Mouse (Mus musculus) myocyte (in vitro differentiated cells): ENCODE data around the gene Acnat1. TPM values are rescaled to one million over a fixed set of nuclear protein-coding genes. Genes with fewer than 3 reads are reported as not detected.
"Not testable (repeated sequence)": the region's sequence is repeated elsewhere in the genome, so short reads cannot be mapped to it uniquely, and the experiment has no call there.

ENCODE experiments used
- H3K27me3 ChIP-seq: one replicate; pipeline ENCODE4 v1.6.1; 2011; ENCODE audit not compliant: control insufficient read depth, insufficient read depth, insufficient read length
- H3K36me3 ChIP-seq: one replicate; pipeline ENCODE4 v1.6.1; 2011; ENCODE audit not compliant: control insufficient read depth, insufficient read depth
- H3K4me2 ChIP-seq: one replicate; pipeline ENCODE4 v1.6.1; 2011; ENCODE audit warnings: low read depth, control low read depth
- H3K4me3 ChIP-seq: one replicate; pipeline ENCODE4 v1.5.1; 2011; ENCODE audit warnings: mild to moderate bottlenecking, control low read depth, moderate library complexity
- H3K79me2 ChIP-seq: one replicate; pipeline ENCODE4 v1.6.1; 2011; ENCODE audit not compliant: control insufficient read depth, insufficient read depth
- H3ac ChIP-seq: one replicate; pipeline ENCODE4 v1.6.1; 2011; ENCODE audit not compliant: control insufficient read depth, insufficient read length
- CEBPB ChIP-seq: IDR thresholded peaks from 2 replicates; pipeline ENCODE4 v1.6.1; 2011; ENCODE audit warnings: mild to moderate bottlenecking, moderate library complexity; ENCODE audit not compliant: poor library complexity, insufficient read depth, severe bottlenecking
- E2F4 ChIP-seq: IDR thresholded peaks from one replicate; pipeline ENCODE4 v1.6.1; 2011; ENCODE audit warnings: mild to moderate bottlenecking, control low read depth, moderate library complexity; ENCODE audit not compliant: insufficient read depth
- MAX ChIP-seq: IDR thresholded peaks from one replicate; pipeline ENCODE4 v1.6.1; 2011; ENCODE audit warnings: low read depth, mild to moderate bottlenecking, control low read depth
- MYOD1 ChIP-seq, 3 experiments: IDR thresholded peaks; one replicate each; pipeline ENCODE4 v1.6.1; 2011; ENCODE audit warnings: control low read depth in 2 of 3, low read depth in 2 of 3, mild to moderate bottlenecking in 2 of 3, moderate library complexity in 1 of 3; ENCODE audit not compliant: insufficient read length in 2 of 3, control insufficient read depth in 1 of 3
- MYOG ChIP-seq, 3 experiments: IDR thresholded peaks; one replicate each; pipeline ENCODE4 v1.6.1; 2011; ENCODE audit warnings: control low read depth in 2 of 3, low read depth in 2 of 3, mild to moderate bottlenecking in 2 of 3; ENCODE audit not compliant: insufficient read length in 2 of 3, control insufficient read depth in 1 of 3, insufficient read depth in 1 of 3
- POLR2A ChIP-seq: IDR thresholded peaks from one replicate; pipeline ENCODE4 v1.6.1; 2011; ENCODE audit warnings: low read depth, mild to moderate bottlenecking, control low read depth, moderate library complexity; ENCODE audit not compliant: insufficient read length
- POLR2AphosphoS2 ChIP-seq: IDR thresholded peaks from one replicate; pipeline ENCODE4 v1.6.1; 2011; ENCODE audit warnings: low read depth, control low read depth; ENCODE audit not compliant: insufficient read length
- REST ChIP-seq: IDR thresholded peaks from one replicate; pipeline ENCODE4 v1.6.1; 2011; ENCODE audit warnings: mild to moderate bottlenecking, control low read depth, moderate library complexity; ENCODE audit not compliant: insufficient read depth, insufficient read length
- SRF ChIP-seq: IDR thresholded peaks from one replicate; pipeline ENCODE4 v1.6.1; 2011; ENCODE audit warnings: low read depth; ENCODE audit not compliant: control insufficient read depth, insufficient read length
- TCF12 ChIP-seq: IDR thresholded peaks from one replicate; pipeline ENCODE4 v1.6.1; 2011; ENCODE audit warnings: mild to moderate bottlenecking, control low read depth; ENCODE audit not compliant: poor library complexity, insufficient read depth, severe bottlenecking
- TCF3 ChIP-seq: IDR thresholded peaks from one replicate; pipeline ENCODE4 v1.6.1; 2011; ENCODE audit warnings: low read depth, control low read depth; ENCODE audit not compliant: insufficient read length
- USF1 ChIP-seq: IDR thresholded peaks from one replicate; pipeline ENCODE4 v1.6.1; 2011; ENCODE audit warnings: low read depth, mild to moderate bottlenecking, control low read depth, moderate library complexity
- polyA plus RNA-seq: library from polyadenylated mRNA; unstranded; fragments of >200 nt; fragmentation: generic; extraction: Trizol; gene quantifications from one replicate; pipeline ENCODE4 v1.2.1, GENCODE M21; 2012; ENCODE audit warnings: missing spikeins

Acnat1 gene
- polyA plus RNA-seq, 1 experiment, result not detected

- Histone ChIP-seq H3K27me3 (no peaks in the 10 kb centered on the region), H3K4me2 (no peak overlapping the region), H3K79me2 (no peaks in the 10 kb centered on the region), H3K36me3 (no peaks in the 10 kb centered on the region), H3K4me3 (no peak overlapping the region), H3ac (no peak overlapping the region)
- no peak for TF ChIP-seq TCF3
These were observed 11.7 kb upstream of the Acnat1 start for GRCm38 (mm10) chr4:49485442-49485841.

DNA sequence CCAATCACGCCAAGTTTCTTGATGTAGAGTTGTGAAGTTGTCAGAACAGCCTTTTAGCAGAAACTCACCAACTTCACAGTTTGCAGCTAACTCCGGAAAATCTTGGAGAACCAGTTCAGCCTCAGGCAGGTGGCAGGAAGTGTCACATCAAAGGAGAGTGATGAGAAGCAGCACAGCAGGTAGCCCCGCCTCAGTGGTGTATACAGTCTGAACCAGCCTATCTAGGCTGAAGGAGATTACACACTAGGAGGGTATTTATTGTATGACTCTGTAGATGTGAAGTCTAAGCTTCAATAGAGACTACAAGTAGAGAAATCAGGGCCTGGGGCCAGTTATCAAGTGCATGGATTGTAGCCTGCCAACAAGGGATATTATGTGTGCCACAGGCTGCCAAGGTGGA, 7.2 kb upstream of the Acnat1 start:
- Histone ChIP-seq H3K4me3 (no peak overlapping the region), H3K27me3 (no peaks in the 10 kb centered on the region), H3K36me3 (no peaks in the 10 kb centered on the region), H3ac (no peak overlapping the region), H3K4me2 (no peak overlapping the region), H3K79me2 (no peaks in the 10 kb centered on the region)
- TF ChIP-seq E2F4 (no peak), USF1 (no peak), MYOD1 (IDR thresholded peaks at IDR 0.05; ENCODE audit: control insufficient read depth in 1 of 3, insufficient read length in 2 of 3, low read depth in 2 of 3) (no peak), MYOG (IDR thresholded peaks at IDR 0.05; ENCODE audit: control insufficient read depth in 1 of 3, insufficient read depth in 1 of 3, insufficient read length in 2 of 3, low read depth in 2 of 3) (no peak), SRF (no peak), POLR2AphosphoS2 (no peak), POLR2A (no peak), REST (no peak), TCF12 (no peak), CEBPB (no peak), MAX (no peak), TCF3 (no peak)

GRCm38 (mm10) chr4:49480104-49480760, 6.5 kb upstream of the Acnat1 start:
- no peak overlapping the region for H3K4me2 ChIP-seq
- H3K36me3 ChIP-seq, result no peaks in the 10 kb centered on the region
- H3K4me3 ChIP-seq, result no peak overlapping the region
- no peaks in the 10 kb centered on the region for H3K79me2 ChIP-seq
- H3K27me3 ChIP-seq, result no peaks in the 10 kb centered on the region
- TF ChIP-seq USF1 (no peak), POLR2AphosphoS2 (no peak), TCF12 (no peak), POLR2A (no peak), CEBPB (no peak), MAX (no peak), MYOG (IDR thresholded peaks at IDR 0.05; ENCODE audit: control insufficient read depth in 1 of 3, insufficient read depth in 1 of 3, insufficient read length in 2 of 3, low read depth in 2 of 3) (no peak), MYOD1 (IDR thresholded peaks at IDR 0.05; ENCODE audit: control insufficient read depth in 1 of 3, insufficient read length in 2 of 3, low read depth in 2 of 3) (no peak), REST (no peak)
- H3ac ChIP-seq, result no peak overlapping the region

- not testable (repeated sequence) for H3ac ChIP-seq, H3K79me2 ChIP-seq, H3K4me3 ChIP-seq, H3K36me3 ChIP-seq, H3K27me3 ChIP-seq, H3K4me2 ChIP-seq
These were observed 5.3 kb upstream of the Acnat1 start for GRCm38 (mm10) chr4:49479035-49479434.

GRCm38 (mm10) chr4:49478118-49478877, 4.6 kb upstream of the Acnat1 start:
- H3K4me2 ChIP-seq, result no peak overlapping the region
- H3K4me3 ChIP-seq, result no peak overlapping the region
- no peak for TF ChIP-seq E2F4
- no peak for TF ChIP-seq POLR2AphosphoS2
- no peak for TF ChIP-seq POLR2A
- TF ChIP-seq MYOG (IDR thresholded peaks at IDR 0.05; ENCODE audit: control insufficient read depth in 1 of 3, insufficient read depth in 1 of 3, insufficient read length in 2 of 3, low read depth in 2 of 3), result no peak
- TF ChIP-seq SRF, result no peak
- no peak for TF ChIP-seq USF1
- TF ChIP-seq REST, result no peak
- TF ChIP-seq TCF3, result no peak
- no peak for TF ChIP-seq TCF12
- TF ChIP-seq CEBPB, result no peak
- TF ChIP-seq MAX, result no peak
- TF ChIP-seq MYOD1 (IDR thresholded peaks at IDR 0.05; ENCODE audit: control insufficient read depth in 1 of 3, insufficient read length in 2 of 3, low read depth in 2 of 3), result no peak
- H3K27me3 ChIP-seq, result no peaks in the 10 kb centered on the region
- no peak overlapping the region for H3ac ChIP-seq
- no peaks in the 10 kb centered on the region for H3K79me2 ChIP-seq
- no peaks in the 10 kb centered on the region for H3K36me3 ChIP-seq
